Mouse (Mus musculus) ES-E14 (cell line): Measurements from ENCODE around the gene Fem1b. TPM values are rescaled to one million over a fixed set of nuclear protein-coding genes. Genes with fewer than 3 reads are reported as not detected.
"Not testable (repeated sequence)": the region's sequence is repeated elsewhere in the genome, so short reads cannot be mapped to it uniquely, and the experiment has no call there.

Experiments
- DNase-seq: peaks from one replicate; pipeline ENCODE4 v3.0.0-alpha.2; 2013; ENCODE audit warnings: low read depth, low spot score
- H3K27ac ChIP-seq: 2 replicates; pipeline ENCODE4 v1.5.1; 2012; ENCODE audit warnings: low read depth, mild to moderate bottlenecking, low read length, moderate library complexity, mixed read lengths; ENCODE audit not compliant: poor library complexity, insufficient read depth, severe bottlenecking
- H3K36me3 ChIP-seq: 2 replicates; pipeline ENCODE4 v1.6.1; 2012; ENCODE audit warnings: mild to moderate bottlenecking, low read length, moderate library complexity, mixed read lengths; ENCODE audit not compliant: control insufficient read depth, poor library complexity, insufficient read depth, severe bottlenecking
- H3K4me1 ChIP-seq, 2 experiments: fragments of 150-350 bp in 1 of 2; sonication (generic) in 1 of 2; 2 replicates each; pipeline ENCODE4 v1.6.1; 2012; ENCODE audit warnings: low read length in 2 of 2, mild to moderate bottlenecking in 1 of 2, mixed read lengths in 1 of 2; ENCODE audit not compliant: control insufficient read depth in 2 of 2, insufficient read depth in 2 of 2, poor library complexity in 1 of 2
- H3K4me3 ChIP-seq, 2 experiments: fragments of 150-350 bp in 1 of 2; sonication (generic) in 1 of 2; 2 replicates each; pipeline ENCODE4 v1.5.1; 2012; ENCODE audit warnings: low read length in 2 of 2, low read depth in 1 of 2, mild to moderate bottlenecking in 1 of 2, mixed read lengths in 1 of 2; ENCODE audit not compliant: insufficient read depth in 1 of 2, poor library complexity in 1 of 2, severe bottlenecking in 1 of 2
- H3K9ac ChIP-seq: 2 replicates; pipeline ENCODE4 v1.6.1; 2012; ENCODE audit warnings: low read depth, mild to moderate bottlenecking, low read length, mixed read lengths; ENCODE audit not compliant: poor library complexity, insufficient read depth, severe bottlenecking
- H3K9me3 ChIP-seq: fragments of 150-350 bp; sonication (generic); 2 replicates; pipeline ENCODE4 v1.6.1; 2012; ENCODE audit warnings: low read depth, mild to moderate bottlenecking, low read length; ENCODE audit not compliant: control insufficient read depth, insufficient read depth
- CHD2 ChIP-seq: IDR thresholded peaks from 2 replicates; pipeline ENCODE4 v1.6.1; 2014; ENCODE audit warnings: mild to moderate bottlenecking, low read depth, low read length, inconsistent platforms
- HCFC1 ChIP-seq: IDR thresholded peaks from 2 replicates; pipeline ENCODE4 v1.6.1; 2012; ENCODE audit warnings: low read length, inconsistent platforms, borderline replicate concordance; ENCODE audit not compliant: insufficient read depth
- MAFK ChIP-seq: IDR thresholded peaks from 2 replicates; pipeline ENCODE4 v1.6.1; 2014; ENCODE audit warnings: mild to moderate bottlenecking, low read depth, low read length, inconsistent platforms; ENCODE audit not compliant: insufficient read depth
- ZC3H11A ChIP-seq: IDR thresholded peaks from 2 replicates; pipeline ENCODE4 v1.6.1; 2012; ENCODE audit warnings: low read depth, mild to moderate bottlenecking, inconsistent platforms, low read length, borderline replicate concordance
- ZNF384 ChIP-seq: IDR thresholded peaks from 2 replicates; pipeline ENCODE4 v1.6.1; 2012; ENCODE audit warnings: low read depth, low read length, inconsistent platforms
- in situ Hi-C, 2 experiments: fragments of 600-800 bp; cut with MboI; formaldehyde crosslinking; loops; one replicate each; pipeline ENCODE4 v1.15.1; 2025; ENCODE audit warnings: low sequenced_read_pairs in 2 of 2, inconsistent platforms in 1 of 2; ENCODE audit not compliant: unreplicated experiment in 2 of 2
- total RNA-seq: library from RNA; depleted of rRNA; stranded (reverse); fragments of 300-350 nt; gene quantifications from 2 replicates; pipeline ENCODE4 v1.2.3, GENCODE M21; 2012

The Fem1b gene
- total RNA-seq, 1 experiment = 94.4 TPM

- Histone ChIP-seq H3K4me3 (peak overlapping the region; percentile 14 to 46; a peak in 2 of 4 replicates), H3K4me1 (peaks cover under 1 to 14% of the 10 kb centered on the region in 2 experiments; a peak in 3 of 4 replicates), H3K9me3 (no peaks in the 10 kb centered on the region), H3K36me3 (no peaks in the 10 kb centered on the region), H3K9ac (peak overlapping the region; percentile 66), H3K27ac (peak overlapping the region; percentile 95)
- in situ Hi-C loops = no loop called here
- TF ChIP-seq CHD2 (no peak), ZNF384 (no peak), HCFC1 (no peak), ZC3H11A (no peak), MAFK (no peak)
- DNase-seq = no peak
Measured at GRCm38 (mm10) chr9:62825791-62826393, 14.2 kb upstream of the Fem1b start.

DNA sequence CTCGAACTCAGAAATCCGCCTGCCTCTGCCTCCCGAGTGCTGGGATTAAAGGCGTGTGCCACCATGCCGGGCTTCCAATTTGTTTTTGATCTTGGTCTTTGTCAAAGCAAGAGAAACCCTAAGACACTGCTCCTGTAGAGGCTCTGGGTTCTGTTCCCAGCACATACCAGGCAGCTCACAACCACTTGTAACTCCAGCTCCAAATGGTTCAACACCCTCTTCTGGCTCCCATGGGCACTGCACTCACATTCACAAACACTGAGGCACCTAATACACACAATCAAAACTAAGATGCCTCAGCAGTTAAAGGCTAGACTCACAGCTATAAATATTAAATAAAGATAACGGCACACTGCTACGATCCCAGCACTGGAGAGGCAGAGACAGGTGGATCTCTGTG lies 10.1 kb upstream of the Fem1b start:
- H3K9me3 ChIP-seq = no peaks in the 10 kb centered on the region
- no peak overlapping the region for H3K4me3 ChIP-seq
- DNase-seq = no peak
- no peak overlapping the region for H3K27ac ChIP-seq
- no peak overlapping the region for H3K9ac ChIP-seq
- peaks cover 7 to 16% of the 10 kb centered on the region in 2 experiments; a peak in 3 of 4 replicates for H3K4me1 ChIP-seq
- in situ Hi-C loops = no loop called here
- TF ChIP-seq CHD2 (no peak), ZNF384 (no peak), HCFC1 (no peak), MAFK (no peak), ZC3H11A (peak; percentile 22; the same call in 1 of the 2 replicates)
- no peaks in the 10 kb centered on the region for H3K36me3 ChIP-seq

DNA sequence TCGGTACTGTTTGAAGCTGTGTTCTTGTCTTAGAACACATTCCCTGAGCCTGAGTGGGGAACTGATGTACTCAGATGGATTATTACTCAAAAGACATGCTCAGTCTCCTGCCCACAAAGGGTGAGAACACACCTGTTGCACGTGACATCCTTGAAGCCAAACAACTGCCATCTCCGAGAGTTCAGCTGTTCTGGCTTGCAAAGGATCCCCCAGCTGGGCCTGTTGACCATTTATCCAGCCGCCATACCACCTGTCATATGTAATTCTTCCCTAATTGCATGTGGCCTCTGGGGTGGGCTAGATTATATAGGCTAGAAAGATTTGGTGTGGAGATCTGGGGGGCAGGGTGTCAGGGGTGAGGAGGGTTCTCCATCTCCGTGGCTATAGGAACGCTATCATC lies 9.1 kb upstream of the Fem1b start:
- Histone ChIP-seq H3K9me3 (no peaks in the 10 kb centered on the region), H3K4me1 (peaks cover 7 to 18% of the 10 kb centered on the region in 2 experiments; a peak in 3 of 4 replicates), H3K4me3 (no peak overlapping the region), H3K9ac (no peak overlapping the region), H3K36me3 (no peaks in the 10 kb centered on the region), H3K27ac (no peak overlapping the region)
- no peak for DNase-seq
- TF ChIP-seq HCFC1 = no peak
- no peak for TF ChIP-seq MAFK
- TF ChIP-seq ZC3H11A = no peak
- no peak for TF ChIP-seq CHD2
- no peak for TF ChIP-seq ZNF384
- in situ Hi-C loops = no loop called here

GRCm38 (mm10) chr9:62819910-62820309 lies 8.2 kb upstream of the Fem1b start:
- H3K9ac ChIP-seq, DNase-seq, H3K9me3 ChIP-seq, in situ Hi-C loops, H3K4me3 ChIP-seq, H3K36me3 ChIP-seq: not testable (repeated sequence)
- peaks cover 7 to 18% of the 10 kb centered on the region in 2 experiments; a peak in 3 of 4 replicates for H3K4me1 ChIP-seq
- peak overlapping the region; percentile 29; the same call in 1 of the 2 replicates for H3K27ac ChIP-seq

- no peaks in the 10 kb centered on the region for H3K36me3 ChIP-seq
- no peak for TF ChIP-seq MAFK
- TF ChIP-seq ZNF384 = peak; percentile 77; the same call in 1 of the 2 replicates
- no peak for TF ChIP-seq ZC3H11A
- no peak for TF ChIP-seq HCFC1
- no peak for TF ChIP-seq CHD2
- peak overlapping the region; percentile 29; the same call in 1 of the 2 replicates for H3K27ac ChIP-seq
- no peaks in the 10 kb centered on the region for H3K9me3 ChIP-seq
- DNase-seq = no peak
- in situ Hi-C loops = no loop called here
- peak overlapping the region; percentile 23; the same call in 1 of the 2 replicates for H3K9ac ChIP-seq
- H3K4me3 ChIP-seq = no peak overlapping the region
- H3K4me1 ChIP-seq = peaks cover 7 to 18% of the 10 kb centered on the region in 2 experiments; a peak in 3 of 4 replicates
Measured at GRCm38 (mm10) chr9:62819494-62819893, 7.8 kb upstream of the Fem1b start.
